Mouse (Mus musculus) kidney, postnatal 0 days (tissue): ENCODE measurements at regions not wholly inside any gene's neighbourhood (a gene's known extent, or its start where the extent isn't known, plus 50 kb on each side); places are given as distances from the start of the nearest gene placed in this dataset.

Experiments
- ATAC-seq: fragments of 200-750 bp; cut with Nextera tagmentation; replicated peaks from 2 replicates; pipeline ENCODE4 v1.8.0; 2017; ENCODE audit warnings: low read depth, moderate number of reproducible peaks, moderate TSS enrichment, moderate library complexity; ENCODE audit not compliant: low FRiP score
- DNase-seq: peaks from one replicate; pipeline ENCODE4 v3.0.0-alpha.2; 2016; ENCODE audit warnings: low spot score
- H3K27ac ChIP-seq: fragments of 300-500 bp; sonication (generic); 2 replicates; pipeline ENCODE4 v1.5.1; 2014; ENCODE audit warnings: mild to moderate bottlenecking
- H3K27me3 ChIP-seq: fragments of 300-500 bp; sonication (generic); 2 replicates; pipeline ENCODE4 v1.6.1; 2014; ENCODE audit warnings: low read length, mixed read lengths; ENCODE audit not compliant: insufficient read depth
- H3K36me3 ChIP-seq: fragments of 300-500 bp; sonication (generic); 2 replicates; pipeline ENCODE4 v1.6.1; 2014; ENCODE audit warnings: low read length, mixed read lengths; ENCODE audit not compliant: insufficient read depth
- H3K4me1 ChIP-seq: fragments of 300-500 bp; sonication (generic); replicated peaks from 2 replicates; pipeline ENCODE4 v1.6.1; 2014; ENCODE audit warnings: antibody characterized with exemption, low read length, mixed read lengths; ENCODE audit not compliant: insufficient read depth
- H3K4me2 ChIP-seq: fragments of 300-500 bp; sonication (generic); 2 replicates; pipeline ENCODE4 v1.6.1; 2014; ENCODE audit warnings: mild to moderate bottlenecking, low read length, moderate library complexity, mixed read lengths
- H3K4me3 ChIP-seq: fragments of 300-500 bp; sonication (generic); replicated peaks from 2 replicates; pipeline ENCODE4 v1.5.1; 2014; ENCODE audit warnings: low read depth, low read length
- H3K9ac ChIP-seq: fragments of 300-500 bp; sonication (generic); 2 replicates; pipeline ENCODE4 v1.6.1; 2014; ENCODE audit warnings: low read depth, low read length
- H3K9me3 ChIP-seq: fragments of 300-500 bp; sonication (generic); replicated peaks from 2 replicates; pipeline ENCODE4 v1.6.1; 2016; ENCODE audit warnings: low read length, inconsistent platforms, mixed read lengths
- CTCF ChIP-seq: IDR thresholded peaks from 2 replicates; pipeline ENCODE4 v1.5.1; 2016; ENCODE audit warnings: antibody characterized with exemption, low read depth, mild to moderate bottlenecking, moderate library complexity
- WGBS: fragments of 180-500 bp; shearing (Covaris S2); extraction: QIAGEN DNeasy Blood & Tissue Kit; methylation state at CpG from one replicate; pipeline ENCODE4 v1.1.7; 2014; 5-methylcytosine and 5-hydroxymethylcytosine counted together

- DNase-seq (peak; percentile 0), ATAC-seq (no peak)
- peak; percentile 42; the same call in 1 of the 2 replicates for TF ChIP-seq CTCF
- 54% methylated on average over 2 of the region's 2 CpGs for WGBS
- Histone ChIP-seq H3K4me3 (no peak overlapping the region), H3K4me1 (no peaks in the 10 kb centered on the region), H3K36me3 (no peaks in the 10 kb centered on the region), H3K27ac (no peak overlapping the region), H3K4me2 (no peak overlapping the region), H3K9ac (no peak overlapping the region), H3K9me3 (no peaks in the 10 kb centered on the region), H3K27me3 (no peaks in the 10 kb centered on the region)
These were observed 55.4 kb downstream of the Cldn34b3 start for GRCm38 (mm10) chrX:76319552-76319951.
